Mouse (Mus musculus) ES-E14 (cell line): ENCODE data around the gene Zp2. TPM values are rescaled to one million over a fixed set of nuclear protein-coding genes. Genes with fewer than 3 reads are reported as not detected.

Experiments used
- DNase-seq: peaks from one replicate; pipeline ENCODE4 v3.0.0-alpha.2; 2013; ENCODE audit warnings: low read depth, low spot score
- H3K27ac ChIP-seq: 2 replicates; pipeline ENCODE4 v1.5.1; 2012; ENCODE audit warnings: low read depth, mild to moderate bottlenecking, low read length, moderate library complexity, mixed read lengths; ENCODE audit not compliant: poor library complexity, insufficient read depth, severe bottlenecking
- H3K36me3 ChIP-seq: 2 replicates; pipeline ENCODE4 v1.6.1; 2012; ENCODE audit warnings: mild to moderate bottlenecking, low read length, moderate library complexity, mixed read lengths; ENCODE audit not compliant: control insufficient read depth, poor library complexity, insufficient read depth, severe bottlenecking
- H3K4me1 ChIP-seq, 2 experiments: fragments of 150-350 bp in 1 of 2; sonication (generic) in 1 of 2; 2 replicates each; pipeline ENCODE4 v1.6.1; 2012; ENCODE audit warnings: low read length in 2 of 2, mild to moderate bottlenecking in 1 of 2, mixed read lengths in 1 of 2; ENCODE audit not compliant: control insufficient read depth in 2 of 2, insufficient read depth in 2 of 2, poor library complexity in 1 of 2
- H3K4me3 ChIP-seq, 2 experiments: fragments of 150-350 bp in 1 of 2; sonication (generic) in 1 of 2; 2 replicates each; pipeline ENCODE4 v1.5.1; 2012; ENCODE audit warnings: low read length in 2 of 2, low read depth in 1 of 2, mild to moderate bottlenecking in 1 of 2, mixed read lengths in 1 of 2; ENCODE audit not compliant: insufficient read depth in 1 of 2, poor library complexity in 1 of 2, severe bottlenecking in 1 of 2
- H3K9ac ChIP-seq: 2 replicates; pipeline ENCODE4 v1.6.1; 2012; ENCODE audit warnings: low read depth, mild to moderate bottlenecking, low read length, mixed read lengths; ENCODE audit not compliant: poor library complexity, insufficient read depth, severe bottlenecking
- H3K9me3 ChIP-seq: fragments of 150-350 bp; sonication (generic); 2 replicates; pipeline ENCODE4 v1.6.1; 2012; ENCODE audit warnings: low read depth, mild to moderate bottlenecking, low read length; ENCODE audit not compliant: control insufficient read depth, insufficient read depth
- CHD2 ChIP-seq: IDR thresholded peaks from 2 replicates; pipeline ENCODE4 v1.6.1; 2014; ENCODE audit warnings: mild to moderate bottlenecking, low read depth, low read length, inconsistent platforms
- HCFC1 ChIP-seq: IDR thresholded peaks from 2 replicates; pipeline ENCODE4 v1.6.1; 2012; ENCODE audit warnings: low read length, inconsistent platforms, borderline replicate concordance; ENCODE audit not compliant: insufficient read depth
- MAFK ChIP-seq: IDR thresholded peaks from 2 replicates; pipeline ENCODE4 v1.6.1; 2014; ENCODE audit warnings: mild to moderate bottlenecking, low read depth, low read length, inconsistent platforms; ENCODE audit not compliant: insufficient read depth
- ZC3H11A ChIP-seq: IDR thresholded peaks from 2 replicates; pipeline ENCODE4 v1.6.1; 2012; ENCODE audit warnings: low read depth, mild to moderate bottlenecking, inconsistent platforms, low read length, borderline replicate concordance
- ZNF384 ChIP-seq: IDR thresholded peaks from 2 replicates; pipeline ENCODE4 v1.6.1; 2012; ENCODE audit warnings: low read depth, low read length, inconsistent platforms
- in situ Hi-C, 2 experiments: fragments of 600-800 bp; cut with MboI; formaldehyde crosslinking; loops; one replicate each; pipeline ENCODE4 v1.15.1; 2025; ENCODE audit warnings: low sequenced_read_pairs in 2 of 2, inconsistent platforms in 1 of 2; ENCODE audit not compliant: unreplicated experiment in 2 of 2
- total RNA-seq: library from RNA; depleted of rRNA; stranded (reverse); fragments of 300-350 nt; gene quantifications from 2 replicates; pipeline ENCODE4 v1.2.3, GENCODE M21; 2012

The Zp2 gene
- total RNA-seq, 1 experiment = not detected

DNA sequence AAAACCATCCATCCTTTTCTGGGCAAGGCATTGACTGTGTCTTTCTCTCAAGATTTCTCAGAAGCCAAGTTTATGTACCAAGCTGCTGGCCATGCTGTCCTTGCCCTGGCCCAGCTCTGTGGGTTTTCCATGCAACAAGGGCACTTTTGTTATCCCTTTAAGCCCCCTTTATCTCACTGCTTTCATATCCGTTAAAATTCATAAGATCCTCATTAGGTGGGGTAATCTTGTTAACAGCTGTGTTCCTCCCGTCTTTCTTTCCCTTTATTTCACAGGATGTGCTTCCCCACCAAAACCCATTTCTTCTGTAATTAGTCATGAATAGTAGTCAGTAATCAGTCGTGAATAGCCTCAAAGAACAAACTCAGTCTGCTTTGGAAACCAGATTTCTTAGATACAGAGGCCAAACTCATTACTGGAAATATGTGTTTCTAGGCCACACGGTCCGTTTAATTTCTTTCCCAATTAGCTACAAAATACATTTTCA lies 12.5 kb upstream of the Zp2 start:
- no peaks in the 10 kb centered on the region for H3K36me3 ChIP-seq
- TF ChIP-seq CHD2 (no peak), HCFC1 (no peak), ZNF384 (no peak), ZC3H11A (no peak), MAFK (no peak)

DNA sequence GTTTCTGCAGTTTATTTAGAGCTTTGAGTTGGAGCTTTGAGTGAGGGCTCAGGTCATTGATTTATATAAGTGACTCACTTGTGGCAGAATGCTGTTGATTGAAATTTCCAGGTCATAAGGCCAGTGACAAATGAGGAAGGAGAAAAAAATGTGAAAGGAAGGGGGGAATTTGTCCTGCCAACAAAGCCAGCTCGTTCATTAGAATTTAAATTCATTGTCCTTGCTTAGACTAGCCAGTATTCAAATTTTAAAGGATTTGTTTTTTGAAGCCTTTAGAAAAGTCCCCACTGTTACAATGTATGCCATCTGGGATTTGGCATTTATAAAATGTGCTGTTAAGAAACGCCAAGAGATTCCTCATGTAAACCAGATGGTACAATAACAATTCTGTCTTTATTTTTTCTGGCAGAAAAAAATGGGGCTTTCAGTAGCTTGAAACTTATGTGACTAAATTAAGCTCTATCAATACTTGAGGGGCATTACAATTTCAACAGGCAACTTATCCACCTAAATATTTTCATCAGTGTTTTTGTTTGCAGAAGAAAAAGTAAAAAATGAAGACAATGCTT lies 11.8 kb upstream of the Zp2 start:
- H3K9me3 ChIP-seq = no peaks in the 10 kb centered on the region

More for the DNA sequence above, 12.5 kb upstream of the Zp2 start:
- no peak overlapping the region for H3K27ac ChIP-seq
- no peak overlapping the region for H3K4me3 ChIP-seq
- no peaks in the 10 kb centered on the region for H3K9me3 ChIP-seq
- peaks cover 4 to 9% of the 10 kb centered on the region in 2 experiments; a peak in 3 of 4 replicates for H3K4me1 ChIP-seq
- no peak for DNase-seq
- in situ Hi-C loops = no loop called here
- no peak overlapping the region for H3K9ac ChIP-seq

DNA sequence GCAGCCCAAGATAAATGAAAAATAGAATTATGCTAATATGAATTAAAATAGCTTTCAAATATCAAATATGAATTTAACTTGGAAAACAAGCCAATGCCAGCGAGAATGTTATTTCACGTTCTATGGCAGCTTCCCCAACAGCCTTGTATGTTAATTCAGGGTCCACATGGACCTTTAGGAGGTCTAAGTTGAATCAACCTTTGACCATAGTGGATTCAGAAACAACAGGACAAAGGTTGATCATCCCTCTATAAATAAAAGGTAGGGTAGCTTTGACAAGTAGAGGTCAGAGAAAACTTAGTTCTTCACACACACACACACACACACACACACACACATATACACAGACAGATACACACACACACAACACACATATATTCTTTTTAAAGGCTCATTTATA lies 5.8 kb upstream of the Zp2 start:
- DNase-seq = no peak
- H3K27ac ChIP-seq = no peak overlapping the region
- in situ Hi-C loops = no loop called here
- no peaks in the 10 kb centered on the region for H3K9me3 ChIP-seq
- no peaks in the 10 kb centered on the region for H3K4me1 ChIP-seq
- no peaks in the 10 kb centered on the region for H3K36me3 ChIP-seq
- H3K4me3 ChIP-seq = no peak overlapping the region
- no peak overlapping the region for H3K9ac ChIP-seq
- TF ChIP-seq CHD2 (no peak), HCFC1 (no peak), ZNF384 (no peak), ZC3H11A (no peak), MAFK (no peak)

More for the DNA sequence above, 11.8 kb upstream of the Zp2 start:
- Histone ChIP-seq H3K27ac (no peak overlapping the region), H3K4me1 (peaks cover 4 to 9% of the 10 kb centered on the region in 2 experiments; a peak in 3 of 4 replicates), H3K4me3 (no peak overlapping the region), H3K9ac (no peak overlapping the region), H3K36me3 (no peaks in the 10 kb centered on the region)
- in situ Hi-C loops = no loop called here
- DNase-seq = no peak
- TF ChIP-seq MAFK (no peak), HCFC1 (no peak), ZC3H11A (no peak), CHD2 (no peak), ZNF384 (no peak)

DNA sequence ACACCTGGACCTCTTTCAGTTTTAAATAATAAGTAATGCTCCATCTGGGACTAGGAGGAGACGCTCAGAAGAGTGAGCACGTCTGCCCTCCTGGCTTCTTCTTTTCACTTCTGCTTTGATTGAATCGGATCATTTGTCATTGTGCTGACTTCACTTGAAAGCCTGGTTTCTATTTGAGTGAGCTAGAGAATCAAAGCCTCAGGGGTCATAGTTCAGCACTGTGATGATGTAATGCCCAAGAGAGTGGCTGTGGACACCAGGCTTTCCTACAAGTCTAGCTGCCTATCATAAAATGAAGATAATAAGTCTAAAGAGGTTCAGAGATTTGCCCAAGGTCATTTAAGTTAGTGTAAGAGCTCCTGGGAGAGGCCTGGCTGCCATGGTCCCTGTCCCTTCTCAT lies 5.2 kb upstream of the Zp2 start:
- Histone ChIP-seq H3K36me3 (no peaks in the 10 kb centered on the region), H3K4me3 (no peak overlapping the region), H3K9ac (no peak overlapping the region), H3K4me1 (no peaks in the 10 kb centered on the region), H3K27ac (no peak overlapping the region), H3K9me3 (no peaks in the 10 kb centered on the region)
- in situ Hi-C loops = no loop called here
- TF ChIP-seq HCFC1 = no peak
- TF ChIP-seq CHD2 = no peak
- no peak for TF ChIP-seq ZC3H11A
- TF ChIP-seq MAFK = no peak
- no peak for TF ChIP-seq ZNF384
- no peak for DNase-seq

DNA sequence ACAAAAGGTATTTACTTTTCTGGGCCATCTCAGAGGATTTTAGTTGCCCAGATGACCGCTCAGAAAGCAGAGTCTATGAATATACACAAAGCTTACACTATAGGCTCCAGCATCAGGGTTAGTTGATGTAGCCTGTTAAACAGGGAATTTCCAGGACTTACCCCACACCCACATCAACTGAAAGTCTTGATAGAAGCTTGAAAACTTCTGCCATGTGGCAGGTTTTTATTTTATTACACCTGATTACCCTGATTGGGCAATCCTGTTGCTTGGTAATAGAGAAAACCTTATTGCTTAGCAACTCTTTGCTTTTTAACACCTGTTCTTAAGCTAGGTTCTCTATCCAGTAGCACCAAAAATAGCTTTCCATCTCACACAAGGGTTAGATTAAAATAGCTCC lies 2.3 kb downstream of the Zp2 start:
- in situ Hi-C loops = no loop called here
- Histone ChIP-seq H3K36me3 (no peaks in the 10 kb centered on the region), H3K9ac (no peak overlapping the region), H3K9me3 (no peaks in the 10 kb centered on the region), H3K4me1 (no peaks in the 10 kb centered on the region), H3K27ac (no peak overlapping the region), H3K4me3 (no peak overlapping the region)
- no peak for TF ChIP-seq CHD2
- TF ChIP-seq ZNF384 = no peak
- no peak for TF ChIP-seq HCFC1
- no peak for TF ChIP-seq MAFK
- TF ChIP-seq ZC3H11A = no peak
- no peak for DNase-seq
